Mouse (Mus musculus) macrophage (primary cell): ENCODE data around the gene Atm. TPM values are rescaled to one million over a fixed set of nuclear protein-coding genes. Genes with fewer than 3 reads are reported as not detected.

ENCODE experiments used
- H3K27ac ChIP-seq: fragments of 350-480 bp; formaldehyde crosslinking; 2 replicates; pipeline ENCODE4 v1.9.0; 2021
- H3K36me3 ChIP-seq: fragments of 350-480 bp; formaldehyde crosslinking; 2 replicates; pipeline ENCODE4 v1.9.0; 2021; ENCODE audit errors: inconsistent target
- H3K4me3 ChIP-seq: fragments of 350-480 bp; formaldehyde crosslinking; 2 replicates; pipeline ENCODE4 v1.9.0; 2021; ENCODE audit errors: inconsistent target
- H3K79me2 ChIP-seq: fragments of 350-480 bp; formaldehyde crosslinking; 2 replicates; pipeline ENCODE4 v1.9.0; 2021; ENCODE audit errors: inconsistent target
- WGBS: methylation state at CpG from one replicate; pipeline ENCODE4 v1.1.7; 2026; ENCODE audit warnings: inconsistent platforms; ENCODE audit not compliant: missing documents; 5-methylcytosine and 5-hydroxymethylcytosine counted together
- polyA plus RNA-seq: library from polyadenylated mRNA; stranded (reverse); fragments of 250-400 nt; gene quantifications from 3 replicates; pipeline ENCODE4 v1.2.4, GENCODE M21; 2018; ENCODE audit warnings: inconsistent platforms
- total RNA-seq, 78 experiments: library from RNA; depleted of rRNA; stranded (reverse); fragments of 250-400 nt; gene quantifications; 1 replicate in 9 of 78; 2 replicates in 24 of 78; 3 replicates in 43 of 78; 4 replicates in 2 of 78; pipeline ENCODE4 v1.2.4; 2018; ENCODE audit warnings: inconsistent platforms in 56 of 78

Atm gene
- 100 to 1,000 TPM in 1 of 26 experiments, 10 to 100 TPM in 25; 17.0 to 119 (median 51.6) TPM for total RNA-seq (2018; cell fraction: chromatin; rRNA removed)
- total RNA-seq (2018; cell fraction: cytosol; rRNA removed), result 10 to 100 TPM in 6 of 26 experiments, 1 to 10 TPM in 20; 5.5 to 13.2 (median 8.1) TPM
- total RNA-seq (2018; cell fraction: nucleus; rRNA removed), result 10 to 100 TPM; 13.0 to 67.5 (median 23.9) TPM
- polyA plus RNA-seq, result 2.7 to 8.8 TPM (median 5.2 TPM) in 3 replicates

GRCm38 (mm10) chr9:53536558-53537320, at the start of gene Atm, which contains the start of gene Npat:
Atm (minus strand) TSS chr9:53536740.
Npat (plus strand) TSS chr9:53537047.
- WGBS, result under 1% methylated on average over 66 of the region's 69 CpGs

GRCm38 (mm10) chr9:53581870-53582269, 45.3 kb upstream of the Atm start:
- Histone ChIP-seq H3K79me2 (no peaks in the 10 kb centered on the region), H3K27ac (no peak overlapping the region), H3K4me3 (no peak overlapping the region), H3K36me3 (peaks cover 46% of the 10 kb centered on the region)
- 94% methylated on average over 4 of the region's 4 CpGs for WGBS

More at GRCm38 (mm10) chr9:53536558-53537320, at the start of gene Atm, which contains the start of gene Npat:
- peaks cover 61% of the 10 kb centered on the region for H3K79me2 ChIP-seq
- H3K27ac ChIP-seq, result peak within 1 kb of the TSS; percentile 62
- H3K36me3 ChIP-seq, result no peaks in the 10 kb centered on the region
- peak within 1 kb of the TSS; percentile 96 for H3K4me3 ChIP-seq

GRCm38 (mm10) chr9:53575721-53576120, 39.2 kb upstream of the Atm start:
- H3K4me3 ChIP-seq, result no peak overlapping the region
- H3K79me2 ChIP-seq, result no peaks in the 10 kb centered on the region
- no peak overlapping the region for H3K27ac ChIP-seq
- H3K36me3 ChIP-seq, result peaks cover 22% of the 10 kb centered on the region
- WGBS, result 92% methylated on average over 5 of the region's 5 CpGs

GRCm38 (mm10) chr9:53572516-53573307, 36.2 kb upstream of the Atm start:
- Histone ChIP-seq H3K4me3 (no peak overlapping the region), H3K79me2 (no peaks in the 10 kb centered on the region), H3K27ac (no peak overlapping the region), H3K36me3 (peaks cover 38% of the 10 kb centered on the region)
- WGBS, result 90% methylated on average over 7 of the region's 7 CpGs

GRCm38 (mm10) chr9:53570662-53571061, 34.1 kb upstream of the Atm start:
- 91% methylated on average over 6 of the region's 6 CpGs for WGBS
- Histone ChIP-seq H3K4me3 (no peak overlapping the region), H3K27ac (no peak overlapping the region), H3K79me2 (no peaks in the 10 kb centered on the region), H3K36me3 (peaks cover 46% of the 10 kb centered on the region)

GRCm38 (mm10) chr9:53537336-53537965, 911 bp upstream of the Atm start:
- Histone ChIP-seq H3K36me3 (no peaks in the 10 kb centered on the region), H3K4me3 (peak overlapping the region; percentile 96), H3K79me2 (peaks cover 68% of the 10 kb centered on the region), H3K27ac (peak overlapping the region; percentile 48)
- 2% methylated on average over 31 of the region's 34 CpGs for WGBS

- Histone ChIP-seq H3K27ac (peak overlapping the region; percentile 62), H3K4me3 (peak overlapping the region; percentile 84), H3K79me2 (peaks cover 50% of the 10 kb centered on the region), H3K36me3 (0 out of 2 replicates have a peak, but pooled peaks cover 5% of the 10 kb centered on the region)
- 2% methylated on average over 15 of the region's 17 CpGs for WGBS
These were observed 872 bp downstream of the Atm start for GRCm38 (mm10) chr9:53535416-53536320.

- Histone ChIP-seq H3K4me3 (no peak overlapping the region), H3K27ac (no peak overlapping the region), H3K79me2 (no peaks in the 10 kb centered on the region), H3K36me3 (peaks cover 13% of the 10 kb centered on the region; the same call in 1 of the 2 replicates)
- WGBS, result 91% methylated on average over 9 of the region's 9 CpGs
These were observed 19.0 kb downstream of the Atm start for GRCm38 (mm10) chr9:53517373-53518009.

- no peak overlapping the region for H3K4me3 ChIP-seq
- H3K36me3 ChIP-seq, result peaks cover 22% of the 10 kb centered on the region
- no peak overlapping the region for H3K27ac ChIP-seq
- no peaks in the 10 kb centered on the region for H3K79me2 ChIP-seq
These were observed 22.4 kb downstream of the Atm start for GRCm38 (mm10) chr9:53514091-53514490.

- WGBS, result 96% methylated on average over 7 of the region's 7 CpGs
- Histone ChIP-seq H3K27ac (no peak overlapping the region), H3K4me3 (no peak overlapping the region), H3K79me2 (no peaks in the 10 kb centered on the region), H3K36me3 (peaks cover 23% of the 10 kb centered on the region)
These were observed 28.5 kb downstream of the Atm start for GRCm38 (mm10) chr9:53508053-53508452.

GRCm38 (mm10) chr9:53485886-53486285, 50.7 kb downstream of the Atm start:
- peaks cover 34% of the 10 kb centered on the region for H3K36me3 ChIP-seq
- H3K79me2 ChIP-seq, result no peaks in the 10 kb centered on the region

GRCm38 (mm10) chr9:53472806-53473518, 63.6 kb downstream of the Atm start:
- H3K27ac ChIP-seq, result no peak overlapping the region

More at GRCm38 (mm10) chr9:53485886-53486285, 50.7 kb downstream of the Atm start:
- no peak overlapping the region for H3K4me3 ChIP-seq
- no peak overlapping the region for H3K27ac ChIP-seq

GRCm38 (mm10) chr9:53452038-53452437, 84.5 kb downstream of the Atm start:
- Histone ChIP-seq H3K27ac (no peak overlapping the region), H3K36me3 (peaks cover 21% of the 10 kb centered on the region), H3K79me2 (no peaks in the 10 kb centered on the region), H3K4me3 (no peak overlapping the region)
- WGBS, result 100% methylated on average over 2 of the region's 2 CpGs

More at GRCm38 (mm10) chr9:53472806-53473518, 63.6 kb downstream of the Atm start:
- H3K79me2 ChIP-seq, result no peaks in the 10 kb centered on the region
- 0 out of 2 replicates have a peak, but pooled peaks cover 12% of the 10 kb centered on the region for H3K36me3 ChIP-seq
- no peak overlapping the region for H3K4me3 ChIP-seq
- 97% methylated on average over 9 of the region's 9 CpGs for WGBS
